19 mouse cellular contexts compared by ENCODE assay signal in genomic region chr2:73435847-73436246, GRCm38 (mm10). TPM values are rescaled to one million over a fixed set of nuclear protein-coding genes. Genes with fewer than 3 reads are reported as not detected.
DNase-seq lines count a peak whose midpoint lies in the region; ATAC-seq and TF ChIP-seq lines count a peak whose summit lies in the region.
"Had no signal": no experiment of that assay in that cellular context is flagged by ENCODE, and none has a peak within 500 bp of the region (broad histone marks: within the 10 kb centered on the region; RNA-seq: fewer than 3 reads in every experiment).

No protein-coding gene starts in this region.

- H3K4me1 ChIP-seq in forebrain, postnatal 0 days (ENCODE audit: insufficient read depth) = no peaks in the 10 kb centered on the region; the same call in 1 of the 2 replicates

- no peaks in the 10 kb centered on the region for H3K27me3 ChIP-seq in forebrain, postnatal 0 days (ENCODE audit: insufficient read depth, low read length)
- H3K27me3 ChIP-seq: embryonic facial prominence, embryonic 12.5 days; forebrain, embryonic 13.5 days; forebrain, embryonic 15.5 days; Patski had no signal

- H3K4me3 ChIP-seq in forebrain, postnatal 0 days (ENCODE audit: low read depth, low read length) = no peak overlapping the region
- H3K4me3 ChIP-seq: embryonic facial prominence, embryonic 10.5 days; embryonic facial prominence, embryonic 12.5 days; forebrain, embryonic 13.5 days; forebrain, embryonic 15.5 days had no signal

- no peak overlapping the region for H3K4me2 ChIP-seq in forebrain, postnatal 0 days (ENCODE audit: low read depth)
- H3K4me2 ChIP-seq: embryonic facial prominence, embryonic 12.5 days; forebrain, embryonic 13.5 days; forebrain, embryonic 15.5 days had no signal

- WGBS in forebrain, postnatal 0 days = 95% methylated on average over 2 of the region's 2 CpGs

- no peaks in the 10 kb centered on the region for H3K9me3 ChIP-seq in forebrain, postnatal 0 days (ENCODE audit: low read length)
- H3K9me3 ChIP-seq: embryonic facial prominence, embryonic 10.5 days; embryonic facial prominence, embryonic 12.5 days; forebrain, embryonic 13.5 days; forebrain, embryonic 15.5 days had no signal

- H3K9ac ChIP-seq in forebrain, postnatal 0 days = no peak overlapping the region
- H3K9ac ChIP-seq: embryonic facial prominence, embryonic 12.5 days; forebrain, embryonic 13.5 days; forebrain, embryonic 15.5 days had no signal

- no peak for TF ChIP-seq CTCF in forebrain, postnatal 0 days (IDR thresholded peaks at IDR 0.05; ENCODE audit: low read depth)

- DNase-seq in CD4-positive helper T cell, adult 2 months (ENCODE audit: low read depth, low spot score) = peak; percentile 42
- DNase-seq in cerebellum, postnatal 4 days (ENCODE audit: low spot score in 2 of 2) = no peak
- no peak for DNase-seq in forebrain, postnatal 0 days
- DNase-seq: adrenal gland, adult 2 months; adrenal gland, postnatal 10 days; adrenal gland, postnatal 25 days; cerebellum, adult 11 months; cerebellum, adult 18-20 months; cerebellum, adult 8-10 months; cerebellum, adult 9-11 months; cerebellum, postnatal 14 days; cerebellum, postnatal 36 days had no signal

- no peak overlapping the region for H3K27ac ChIP-seq in forebrain, postnatal 0 days (ENCODE audit: low read depth, low read length)
- H3K27ac ChIP-seq: embryonic facial prominence, embryonic 10.5 days; embryonic facial prominence, embryonic 12.5 days; forebrain, embryonic 13.5 days; forebrain, embryonic 15.5 days had no signal

- peak; percentile 60 for ATAC-seq in CD4-positive, CD25-positive, alpha-beta regulatory T cell, adult 4 months
- peak; percentile 47 for ATAC-seq in inflammation-experienced regulatory T-cells, adult 6 months
- no peak for ATAC-seq in forebrain, postnatal 0 days
- ATAC-seq: forebrain, embryonic 13.5 days; forebrain, embryonic 15.5 days; Patski had no signal

- no peaks in the 10 kb centered on the region for H3K36me3 ChIP-seq in forebrain, postnatal 0 days (ENCODE audit: insufficient read depth)
- H3K36me3 ChIP-seq: forebrain, embryonic 15.5 days had no signal

RNA-seq across cellular contexts. Expression of gene Gpr155, which starts 49.5 kb away (rescaled TPM):
- polyA plus RNA-seq in CD4-positive, CD25-positive, alpha-beta regulatory T cell, adult 4 months (2017; shearing (Covaris generic)) = 10 to 100 TPM; 13.4 to 22.5 TPM
- polyA plus RNA-seq in inflammation-experienced regulatory T-cells, adult 6 months (2017; shearing (Covaris generic)) = 10 to 100 TPM; 22.1 to 24.3 (median 24.1) TPM
- 12.5 and 20.0 TPM in 2 replicates for total RNA-seq in forebrain, postnatal 0 days (2014; rRNA removed)
- 6.2 and 12.5 TPM in 2 replicates for polyA plus RNA-seq in forebrain, postnatal 0 days (2015; fragmentation: Nextera tagmentation; extraction: Ambion mirVana)
